Mouse (Mus musculus) heart, postnatal 0 days (tissue): Measurements from ENCODE around the gene Gm10203.

Experiments used
- CTCF ChIP-seq: IDR thresholded peaks from 2 replicates; pipeline ENCODE4 v1.5.1; 2016; ENCODE audit warnings: antibody characterized with exemption, control low read depth, low read depth
- EP300 ChIP-seq: IDR thresholded peaks from 2 replicates; pipeline ENCODE4 v1.6.1; 2016; ENCODE audit warnings: antibody characterized with exemption, low read depth

- peak; percentile 59; the same call in 1 of the 2 replicates for TF ChIP-seq EP300
- TF ChIP-seq CTCF, result no peak
Measured at GRCm38 (mm10) chr6:149093465-149093864, 36.5 kb upstream of the Gm10203 start.
